Mouse (Mus musculus): ENCODE data around the gene Poc1b. TPM values are rescaled to one million over a fixed set of nuclear protein-coding genes. Genes with fewer than 3 reads are reported as not detected.

The Poc1b gene
- polyA plus RNA-seq, 2 experiments = 23.4 to 25.3 TPM

DNA sequence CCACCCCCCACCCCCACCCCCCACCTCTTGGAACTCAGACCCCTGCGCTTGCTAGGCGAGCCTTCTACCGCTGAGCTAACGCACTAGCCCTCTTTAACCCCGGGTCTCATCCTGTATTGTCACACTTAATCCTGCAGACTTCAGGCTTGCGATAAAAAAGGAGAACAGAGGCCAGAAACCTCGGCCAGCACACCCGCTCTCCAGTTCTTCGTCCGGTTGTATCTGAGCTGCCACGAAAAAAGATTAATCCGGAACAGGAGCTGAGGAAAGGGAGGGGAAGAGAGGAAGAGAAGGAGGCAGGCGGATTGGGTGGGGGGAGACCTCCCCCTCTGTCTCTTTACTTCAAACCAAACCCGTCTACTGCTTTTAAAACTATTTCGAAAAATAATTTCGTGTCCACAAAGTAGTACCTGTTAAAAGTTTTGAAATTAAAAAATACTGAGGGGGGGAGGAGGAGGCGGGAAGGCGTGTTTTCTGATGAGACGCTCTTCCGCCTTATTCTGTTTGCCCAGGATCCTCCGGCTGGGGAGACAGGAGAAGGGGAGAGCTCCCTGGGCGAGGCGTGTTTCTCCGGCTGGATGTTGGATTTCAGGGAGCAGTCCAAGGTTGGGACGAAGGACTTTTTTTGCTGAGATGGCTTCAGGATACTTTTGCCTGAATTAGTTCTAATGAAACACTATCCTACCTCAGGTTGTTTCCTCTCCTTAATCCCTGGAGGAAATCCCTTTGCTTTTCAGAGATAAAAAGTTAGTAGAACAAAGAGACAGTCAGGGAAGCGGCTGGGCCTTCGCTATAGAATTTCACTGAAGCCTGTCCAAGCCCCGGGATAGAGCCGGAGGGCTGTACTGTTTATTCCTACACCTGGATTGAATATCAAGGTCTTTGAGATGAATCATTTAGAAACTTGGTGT is 97.0 kb downstream of the Poc1b start:
- Histone ChIP-seq H3K4me2 (replicated peaks; ENCODE audit: low read depth, low read length, severe bottlenecking) (peak overlapping the region; percentile 61), H3K9me3 (ENCODE audit: control insufficient read depth, low read length) (no peaks in the 10 kb centered on the region), H3K27ac (replicated peaks; ENCODE audit: low read depth, low read length) (peak overlapping the region; percentile 58), H3K36me3 (ENCODE audit: control insufficient read depth, insufficient read depth, low read length) (no peaks in the 10 kb centered on the region), H3K4me1 (ENCODE audit: control insufficient read depth, insufficient read depth, low read length) (peaks cover 17% of the 10 kb centered on the region), H3K27me3 (ENCODE audit: control insufficient read depth, insufficient read depth, low read length) (no peaks in the 10 kb centered on the region), H3K4me3 (replicated peaks; ENCODE audit: low read length) (peak overlapping the region; percentile 27), H3K9ac (ENCODE audit: low read depth, low read length, severe bottlenecking) (peak overlapping the region; percentile 43)
- peak; percentile 42 for DNase-seq (ENCODE audit: low spot score)
- 5% methylated on average over 29 of the region's 29 CpGs for WGBS
- TF ChIP-seq POLR2A (IDR thresholded peaks at IDR 0.05; ENCODE audit: borderline replicate concordance, extremely low read depth, insufficient read depth, insufficient read length) = no peak; the same call in 1 of the 2 replicates
- peak; percentile 76 for ATAC-seq (ENCODE audit: low FRiP score, low read depth)

DNA sequence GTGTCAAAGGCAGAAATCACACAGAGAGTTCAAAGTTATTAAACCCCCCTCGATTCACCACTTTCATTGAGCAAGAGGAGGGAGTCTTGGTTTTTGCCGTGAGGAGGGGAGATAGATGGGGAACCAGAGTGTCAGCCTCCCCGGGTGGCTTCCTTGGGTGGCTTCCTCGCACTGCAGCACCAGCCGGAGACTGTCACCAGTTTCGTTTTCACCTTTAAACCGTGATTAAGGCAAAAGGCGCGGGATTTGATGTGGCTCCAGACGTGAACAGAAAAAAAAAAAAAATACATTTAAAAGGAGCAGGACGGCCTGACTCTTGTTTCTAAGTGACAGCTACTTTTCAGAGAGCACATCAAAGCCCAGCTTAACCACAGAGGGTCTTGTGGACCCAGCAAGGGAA is 97.7 kb downstream of the Poc1b start:
- Histone ChIP-seq H3K4me2 (replicated peaks; ENCODE audit: low read depth, low read length, severe bottlenecking) (peak overlapping the region; percentile 61), H3K9ac (ENCODE audit: low read depth, low read length, severe bottlenecking) (peak overlapping the region; percentile 43; the same call in 1 of the 2 replicates), H3K9me3 (ENCODE audit: control insufficient read depth, low read length) (no peaks in the 10 kb centered on the region), H3K4me3 (replicated peaks; ENCODE audit: low read length) (peak overlapping the region; percentile 27), H3K27me3 (ENCODE audit: control insufficient read depth, insufficient read depth, low read length) (no peaks in the 10 kb centered on the region), H3K4me1 (ENCODE audit: control insufficient read depth, insufficient read depth, low read length) (peaks cover 17% of the 10 kb centered on the region), H3K27ac (replicated peaks; ENCODE audit: low read depth, low read length) (no peak overlapping the region; the same call in 1 of the 2 replicates), H3K36me3 (ENCODE audit: control insufficient read depth, insufficient read depth, low read length) (no peaks in the 10 kb centered on the region)
- 7% methylated on average over 11 of the region's 11 CpGs for WGBS
- TF ChIP-seq POLR2A (IDR thresholded peaks at IDR 0.05; ENCODE audit: borderline replicate concordance, extremely low read depth, insufficient read depth, insufficient read length) = no peak
- DNase-seq (ENCODE audit: low spot score) = no peak
- ATAC-seq (ENCODE audit: low FRiP score, low read depth) = no peak

DNA sequence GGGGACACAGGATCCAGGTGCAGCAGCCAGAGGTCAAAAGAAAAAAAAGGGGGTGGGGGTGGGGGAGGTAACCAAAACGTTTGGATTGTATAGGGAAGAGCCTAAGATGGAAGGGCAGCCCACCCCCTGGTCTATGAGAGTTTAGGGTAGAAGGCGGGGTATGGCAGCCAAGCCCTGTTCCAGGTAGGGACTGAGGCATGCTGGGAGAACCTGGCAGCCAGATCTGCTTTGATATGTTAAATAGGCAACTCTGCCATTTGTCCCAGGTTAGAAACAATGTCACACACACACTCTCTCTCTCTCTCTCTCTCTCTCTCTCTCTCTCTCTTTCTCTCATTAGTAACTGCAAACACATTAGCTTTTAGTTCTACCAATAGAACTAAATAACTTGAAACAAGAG is 100.3 kb downstream of the Poc1b start:
- TF ChIP-seq POLR2A (IDR thresholded peaks at IDR 0.05; ENCODE audit: borderline replicate concordance, extremely low read depth, insufficient read depth, insufficient read length) = no peak

DNA sequence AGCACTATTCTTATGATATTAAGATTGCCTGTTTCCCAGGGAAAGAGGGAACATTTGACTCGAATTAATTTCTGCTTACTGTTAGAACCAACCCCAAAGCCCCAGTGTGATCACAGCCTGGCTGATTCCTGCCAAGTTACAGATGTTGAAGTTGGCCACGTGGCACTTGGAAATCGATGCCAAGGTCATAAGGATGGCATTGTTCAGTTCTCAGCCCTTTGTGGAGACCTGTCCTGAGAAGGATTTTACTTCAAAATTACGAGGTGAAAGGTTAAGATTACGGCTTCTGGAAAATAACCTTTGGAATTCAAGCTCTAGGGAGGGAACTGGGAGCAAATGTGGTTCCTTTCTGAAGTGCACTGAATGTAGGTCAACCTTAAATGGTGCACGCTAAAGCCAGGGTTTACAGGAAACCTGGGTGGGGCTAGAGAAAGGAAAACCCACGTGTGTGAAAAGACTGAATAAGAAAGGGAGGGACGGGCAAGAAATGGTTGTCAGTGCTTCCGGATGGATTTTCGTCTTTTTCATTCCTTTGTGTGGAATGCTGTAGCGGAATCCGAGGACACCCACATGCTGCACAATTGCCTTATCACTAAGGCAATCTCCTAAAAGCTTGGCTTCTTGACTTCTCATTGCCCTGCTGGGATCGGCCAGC is 102.4 kb downstream of the Poc1b start:
- TF ChIP-seq POLR2A (IDR thresholded peaks at IDR 0.05; ENCODE audit: borderline replicate concordance, extremely low read depth, insufficient read depth, insufficient read length) = no peak
- peaks cover 3% of the 10 kb centered on the region; the same call in 1 of the 2 replicates for H3K4me1 ChIP-seq (ENCODE audit: control insufficient read depth, insufficient read depth, low read length)
- H3K36me3 ChIP-seq (ENCODE audit: control insufficient read depth, insufficient read depth, low read length) = no peaks in the 10 kb centered on the region
- H3K27me3 ChIP-seq (ENCODE audit: control insufficient read depth, insufficient read depth, low read length) = no peaks in the 10 kb centered on the region
- DNase-seq (ENCODE audit: low spot score) = no peak
- no peak overlapping the region for H3K4me3 ChIP-seq (replicated peaks; ENCODE audit: low read length)
- no peak overlapping the region for H3K9ac ChIP-seq (ENCODE audit: low read depth, low read length, severe bottlenecking)
- ATAC-seq (ENCODE audit: low FRiP score, low read depth) = no peak; the same call in 1 of the 2 replicates
- no peak overlapping the region for H3K4me2 ChIP-seq (replicated peaks; ENCODE audit: low read depth, low read length, severe bottlenecking)
- 58% methylated on average over 13 of the region's 13 CpGs for WGBS
- no peaks in the 10 kb centered on the region for H3K9me3 ChIP-seq (ENCODE audit: control insufficient read depth, low read length)
- no peak overlapping the region for H3K27ac ChIP-seq (replicated peaks; ENCODE audit: low read depth, low read length)

More for the DNA sequence above, 100.3 kb downstream of the Poc1b start:
- Histone ChIP-seq H3K27ac (replicated peaks; ENCODE audit: low read depth, low read length) (no peak overlapping the region), H3K4me2 (replicated peaks; ENCODE audit: low read depth, low read length, severe bottlenecking) (no peak overlapping the region), H3K9me3 (ENCODE audit: control insufficient read depth, low read length) (no peaks in the 10 kb centered on the region), H3K36me3 (ENCODE audit: control insufficient read depth, insufficient read depth, low read length) (no peaks in the 10 kb centered on the region), H3K9ac (ENCODE audit: low read depth, low read length, severe bottlenecking) (no peak overlapping the region), H3K4me1 (ENCODE audit: control insufficient read depth, insufficient read depth, low read length) (peaks cover 14% of the 10 kb centered on the region), H3K4me3 (replicated peaks; ENCODE audit: low read length) (no peak overlapping the region), H3K27me3 (ENCODE audit: control insufficient read depth, insufficient read depth, low read length) (no peaks in the 10 kb centered on the region)
- no peak for DNase-seq (ENCODE audit: low spot score)
- no peak for ATAC-seq (ENCODE audit: low FRiP score, low read depth)
- WGBS = 50% methylated on average over 2 of the region's 2 CpGs

DNA sequence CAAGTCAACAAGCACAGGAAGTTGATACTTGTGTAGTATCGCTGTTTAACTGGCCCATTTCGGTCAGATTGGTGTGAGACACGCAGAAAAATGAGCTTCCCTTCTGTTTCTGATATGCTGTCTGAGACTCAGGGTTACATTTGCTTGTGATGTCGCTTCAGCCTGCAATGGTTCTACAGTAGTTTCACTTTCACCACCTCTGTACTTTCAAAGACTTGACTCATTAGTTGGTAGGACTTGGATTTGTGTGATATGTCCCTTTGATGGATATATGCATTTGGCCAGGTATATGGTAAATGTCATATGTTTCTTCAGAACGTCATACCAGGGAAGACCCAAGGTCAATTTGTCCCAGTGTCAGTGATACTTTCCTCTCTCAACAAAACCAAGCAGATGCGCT is 104.2 kb downstream of the Poc1b start:
- Histone ChIP-seq H3K27me3 (ENCODE audit: control insufficient read depth, insufficient read depth, low read length) (no peaks in the 10 kb centered on the region), H3K27ac (replicated peaks; ENCODE audit: low read depth, low read length) (no peak overlapping the region), H3K36me3 (ENCODE audit: control insufficient read depth, insufficient read depth, low read length) (no peaks in the 10 kb centered on the region), H3K4me2 (replicated peaks; ENCODE audit: low read depth, low read length, severe bottlenecking) (no peak overlapping the region), H3K4me1 (ENCODE audit: control insufficient read depth, insufficient read depth, low read length) (no peaks in the 10 kb centered on the region), H3K4me3 (replicated peaks; ENCODE audit: low read length) (no peak overlapping the region), H3K9ac (ENCODE audit: low read depth, low read length, severe bottlenecking) (no peak overlapping the region), H3K9me3 (ENCODE audit: control insufficient read depth, low read length) (no peaks in the 10 kb centered on the region)
- WGBS = 95% methylated on average over 6 of the region's 6 CpGs
- DNase-seq (ENCODE audit: low spot score) (no peak), ATAC-seq (ENCODE audit: low FRiP score, low read depth) (no peak)
- no peak for TF ChIP-seq POLR2A (IDR thresholded peaks at IDR 0.05; ENCODE audit: borderline replicate concordance, extremely low read depth, insufficient read depth, insufficient read length)
